Mouse (Mus musculus) MEL (cell line): ENCODE data around the gene Rrp8. TPM values are rescaled to one million over a fixed set of nuclear protein-coding genes. Genes with fewer than 3 reads are reported as not detected.

Source experiments
- DNase-seq: peaks from one replicate; pipeline ENCODE4 v3.0.0; 2011; ENCODE audit warnings: low read depth, low spot score
- H3K27ac ChIP-seq: 2 replicates; pipeline ENCODE4 v1.5.1; 2012; ENCODE audit warnings: low read depth, mild to moderate bottlenecking, control low read depth, low read length, moderate library complexity; ENCODE audit not compliant: control insufficient read depth
- H3K27me3 ChIP-seq, 2 experiments: fragments of 150-350 bp in 1 of 2; sonication (generic) in 1 of 2; 2 replicates each; pipeline ENCODE4 v1.6.1; 2012; ENCODE audit warnings: low read length in 2 of 2, mild to moderate bottlenecking in 2 of 2, improper control_type of control experiment in 1 of 2, moderate library complexity in 1 of 2; ENCODE audit not compliant: insufficient read depth in 2 of 2, control insufficient read depth in 1 of 2
- H3K36me3 ChIP-seq, 2 experiments: 2 replicates each; pipeline ENCODE4 v1.6.1; 2012 to 2014; ENCODE audit warnings: low read length in 2 of 2, improper control_type of control experiment in 1 of 2, inconsistent platforms in 1 of 2, mild to moderate bottlenecking in 1 of 2; ENCODE audit not compliant: insufficient read depth in 2 of 2, control insufficient read depth in 1 of 2
- H3K4me1 ChIP-seq, 2 experiments: fragments of 150-350 bp in 1 of 2; sonication (generic) in 1 of 2; 2 replicates each; pipeline ENCODE4 v1.6.1; 2012; ENCODE audit warnings: low read length in 2 of 2, improper control_type of control experiment in 1 of 2, mild to moderate bottlenecking in 1 of 2; ENCODE audit not compliant: insufficient read depth in 2 of 2, control insufficient read depth in 1 of 2
- H3K4me3 ChIP-seq, 2 experiments: fragments of 150-350 bp in 1 of 2; sonication (generic) in 1 of 2; 2 replicates each; pipeline ENCODE4 v1.5.1; 2012; ENCODE audit warnings: low read depth in 2 of 2, low read length in 2 of 2, mild to moderate bottlenecking in 2 of 2, moderate library complexity in 2 of 2, control low read depth in 1 of 2, improper control_type of control experiment in 1 of 2; ENCODE audit not compliant: control insufficient read depth in 1 of 2, insufficient read depth in 1 of 2
- H3K79me2 ChIP-seq: 2 replicates; pipeline ENCODE4 v1.6.1; 2012; ENCODE audit warnings: mild to moderate bottlenecking, low read length, moderate library complexity; ENCODE audit not compliant: control insufficient read depth, poor library complexity, insufficient read depth
- H3K9ac ChIP-seq: 2 replicates; pipeline ENCODE4 v1.6.1; 2012; ENCODE audit warnings: low read depth, mild to moderate bottlenecking, control low read depth, low read length, moderate library complexity; ENCODE audit not compliant: control insufficient read depth, poor library complexity, severe bottlenecking
- H3K9me3 ChIP-seq: fragments of 150-350 bp; sonication (generic); replicated peaks from 2 replicates; pipeline ENCODE4 v1.6.1; 2012; ENCODE audit warnings: mild to moderate bottlenecking, low read length, improper control_type of control experiment, moderate library complexity; ENCODE audit not compliant: insufficient read depth
- CHD1 ChIP-seq: IDR thresholded peaks from 2 replicates; pipeline ENCODE4 v1.6.1; 2012; ENCODE audit warnings: low read depth, mild to moderate bottlenecking, inconsistent platforms, low read length, improper control_type of control experiment
- CHD2 ChIP-seq: IDR thresholded peaks from 2 replicates; pipeline ENCODE4 v1.6.1; 2011; ENCODE audit warnings: low read length, improper control_type of control experiment
- E2F4 ChIP-seq: IDR thresholded peaks from 2 replicates; pipeline ENCODE4 v1.6.1; 2011; ENCODE audit warnings: low read depth, low read length, improper control_type of control experiment, borderline replicate concordance
- ELF1 ChIP-seq: IDR thresholded peaks from 2 replicates; pipeline ENCODE4 v1.6.1; 2014; ENCODE audit warnings: low read depth, mild to moderate bottlenecking, inconsistent platforms, low read length, improper control_type of control experiment, moderate library complexity
- ETS1 ChIP-seq: IDR thresholded peaks from 2 replicates; pipeline ENCODE4 v1.6.1; 2012; ENCODE audit warnings: low read depth, mild to moderate bottlenecking, inconsistent platforms, low read length, improper control_type of control experiment, moderate library complexity
- MAX ChIP-seq: IDR thresholded peaks from 2 replicates; pipeline ENCODE4 v1.6.1; 2011; ENCODE audit warnings: low read length, improper control_type of control experiment
- MXI1 ChIP-seq: IDR thresholded peaks from 2 replicates; pipeline ENCODE4 v1.6.1; 2011; ENCODE audit warnings: mild to moderate bottlenecking, low read depth, low read length, improper control_type of control experiment
- NELFE ChIP-seq: IDR thresholded peaks from 2 replicates; pipeline ENCODE4 v1.6.1; 2011; ENCODE audit warnings: low read depth, low read length, improper control_type of control experiment
- RAD21 ChIP-seq: IDR thresholded peaks from 2 replicates; pipeline ENCODE4 v1.6.1; 2011; ENCODE audit warnings: mild to moderate bottlenecking, low read depth, low read length, improper control_type of control experiment
- SIN3A ChIP-seq: IDR thresholded peaks from 2 replicates; pipeline ENCODE4 v1.6.1; 2012; ENCODE audit warnings: low read length, improper control_type of control experiment, inconsistent platforms
- ZKSCAN1 ChIP-seq: IDR thresholded peaks from 2 replicates; pipeline ENCODE4 v1.6.1; 2012; ENCODE audit warnings: low read depth, mild to moderate bottlenecking, inconsistent platforms, low read length, improper control_type of control experiment, moderate library complexity
- ZMIZ1 ChIP-seq: IDR thresholded peaks from 2 replicates; pipeline ENCODE4 v1.6.1; 2012; ENCODE audit warnings: low read depth, mild to moderate bottlenecking, inconsistent platforms, low read length, improper control_type of control experiment, moderate library complexity
- polyA plus RNA-seq, 2 experiments: library from polyadenylated mRNA; stranded (reverse) in 1 of 2; unstranded in 1 of 2; fragments of >175 nt in 1 of 2; fragments of >200 nt in 1 of 2; gene quantifications; 2 replicates each; pipeline versions ENCODE4 v1.2.1 to v1.2.4; 2012; ENCODE audit warnings: low replicate concordance in 2 of 2, low read depth in 1 of 2; ENCODE audit not compliant: insufficient read length in 2 of 2, insufficient read depth in 1 of 2, missing spikeins in 1 of 2
- total RNA-seq: library from RNA; depleted of rRNA; stranded (reverse); fragments of 300-350 nt; gene quantifications from 2 replicates; pipeline ENCODE4 v1.2.3, GENCODE M21; 2012; rRNA removed

Gene Rrp8
- total and polyA plus RNA-seq, 3 experiments, result 54.2 to 66.9 TPM; not detected in 1

DNA sequence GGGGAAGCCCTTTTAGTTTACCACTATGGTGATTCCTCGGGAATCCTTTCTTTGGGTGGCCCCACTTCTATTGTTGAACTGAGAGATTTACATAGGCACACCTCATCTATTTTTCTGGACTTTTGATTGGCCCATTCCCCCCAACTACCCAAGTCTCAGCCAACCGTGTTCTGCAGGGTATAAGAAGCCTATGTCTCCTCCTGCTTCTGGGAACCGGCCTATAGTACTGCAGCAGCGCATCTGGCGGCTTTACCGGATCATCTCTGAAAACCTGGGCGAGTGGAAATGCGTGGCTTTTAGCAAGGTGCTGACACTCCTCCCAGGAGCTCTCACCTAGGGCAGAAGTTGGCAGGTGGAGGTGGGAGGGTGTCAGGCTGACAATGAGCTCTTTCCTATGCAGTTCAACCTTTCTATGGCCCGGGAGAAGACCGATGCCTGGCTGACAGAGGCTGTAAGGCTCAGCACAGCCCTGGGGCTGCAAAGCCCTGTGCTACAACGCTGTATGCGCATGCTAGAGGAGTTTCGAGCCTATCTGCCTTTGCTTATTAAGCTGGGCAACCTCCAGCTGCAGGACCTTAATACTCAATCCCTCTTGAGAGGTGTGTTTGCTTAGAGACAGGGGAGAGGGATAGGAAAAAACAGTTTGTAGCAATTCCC lies 51.5 kb downstream of the Rrp8 start:
- Histone ChIP-seq H3K36me3 (peaks cover 0 to 1% of the 10 kb centered on the region in 2 experiments; a peak in 2 of 4 replicates), H3K9me3 (no peaks in the 10 kb centered on the region), H3K4me3 (no peak overlapping the region), H3K9ac (no peak overlapping the region), H3K27ac (no peak overlapping the region), H3K27me3 (no peaks in the 10 kb centered on the region), H3K79me2 (no peaks in the 10 kb centered on the region), H3K4me1 (peaks cover 0 to 5% of the 10 kb centered on the region in 2 experiments; a peak in 1 of 4 replicates)
- no peak for DNase-seq
- no peak for TF ChIP-seq NELFE
- no peak for TF ChIP-seq MXI1
- no peak for TF ChIP-seq E2F4
- TF ChIP-seq CHD2, result no peak
- TF ChIP-seq ZKSCAN1, result no peak
- TF ChIP-seq SIN3A, result no peak
- TF ChIP-seq ELF1, result no peak
- TF ChIP-seq CHD1, result no peak
- no peak for TF ChIP-seq RAD21
- TF ChIP-seq ZMIZ1, result no peak
- no peak for TF ChIP-seq ETS1
- TF ChIP-seq MAX, result no peak

Other genes starting within 250 kb of the Rrp8 start
- gene Smpd1, start 183.0 kb downstream of the Rrp8 start, total RNA-seq, result 17.9 and 22.2 TPM in 2 replicates
- gene Smpd1, start 183.0 kb downstream of the Rrp8 start, polyA plus RNA-seq, result 10 to 100 TPM; 32.3 to 98.7 TPM
- gene Apbb1, start 155.7 kb downstream of the Rrp8 start, total RNA-seq, result not detected in 2 replicates
- gene Apbb1, start 155.7 kb downstream of the Rrp8 start, polyA plus RNA-seq, result under 1 TPM in 1 of 2 experiments, not detected in 1; 0.13 TPM
- not detected in 2 replicates for gene Hpx, start 137.2 kb downstream of the Rrp8 start, total RNA-seq
- under 1 TPM in 1 of 2 experiments, not detected in 1; 0.14 TPM for gene Hpx, start 137.2 kb downstream of the Rrp8 start, polyA plus RNA-seq
- gene Trim3, start 103.8 kb downstream of the Rrp8 start, total RNA-seq, result 7.0 and 7.5 TPM in 2 replicates
- 10 to 100 TPM in 1 of 2 experiments, not detected in 1; 15.4 TPM for gene Trim3, start 103.8 kb downstream of the Rrp8 start, polyA plus RNA-seq
- gene Timm10b, start 97.3 kb downstream of the Rrp8 start, total RNA-seq, result 103 and 107 TPM in 2 replicates
- gene Timm10b, start 97.3 kb downstream of the Rrp8 start, polyA plus RNA-seq, result 100 to 1,000 TPM in 1 of 2 experiments, not detected in 1; 135 TPM
- 75.6 and 78.4 TPM in 2 replicates for gene Arfip2, start 97.0 kb downstream of the Rrp8 start, total RNA-seq
- 100 to 1,000 TPM in 1 of 2 experiments, not detected in 1; 108 TPM for gene Arfip2, start 97.0 kb downstream of the Rrp8 start, polyA plus RNA-seq
- gene Gm45799, start 96.8 kb downstream of the Rrp8 start, total RNA-seq, result 59.1 and 67.2 TPM in 2 replicates
- gene Gm45799, start 96.8 kb downstream of the Rrp8 start, polyA plus RNA-seq, result 100 to 1,000 TPM in 1 of 2 experiments, not detected in 1; 109 TPM
- gene Dnhd1, start 86.6 kb downstream of the Rrp8 start, total RNA-seq, result 1.5 and 1.7 TPM in 2 replicates
- gene Dnhd1, start 86.6 kb downstream of the Rrp8 start, polyA plus RNA-seq, result 1 to 10 TPM in 1 of 2 experiments, not detected in 1; 2.6 TPM
- 48.3 and 49.6 TPM in 2 replicates for gene Ilk, start 793 bp downstream of the Rrp8 start, total RNA-seq
- gene Ilk, start 793 bp downstream of the Rrp8 start, polyA plus RNA-seq, result 10 to 100 TPM in 1 of 2 experiments, not detected in 1; 76.9 TPM
- 233 and 253 TPM in 2 replicates for gene Taf10, start 7.0 kb upstream of the Rrp8 start, total RNA-seq
- 100 to 1,000 TPM in 1 of 2 experiments, not detected in 1; 350 TPM for gene Taf10, start 7.0 kb upstream of the Rrp8 start, polyA plus RNA-seq
- gene Tpp1, start 14.8 kb upstream of the Rrp8 start, total RNA-seq, result 17.5 and 17.6 TPM in 2 replicates
- gene Tpp1, start 14.8 kb upstream of the Rrp8 start, polyA plus RNA-seq, result 10 to 100 TPM in 1 of 2 experiments, not detected in 1; 45.4 TPM
- gene Dchs1, start 50.3 kb upstream of the Rrp8 start, total RNA-seq, result 0.03 and 0.08 TPM in 2 replicates
- gene Dchs1, start 50.3 kb upstream of the Rrp8 start, polyA plus RNA-seq, result under 1 TPM in 1 of 2 experiments, not detected in 1; 0.11 TPM
- gene Mrpl17, start 73.7 kb upstream of the Rrp8 start, total RNA-seq, result 198 and 230 TPM in 2 replicates
- 100 to 1,000 TPM in 1 of 2 experiments, not detected in 1; 196 TPM for gene Mrpl17, start 73.7 kb upstream of the Rrp8 start, polyA plus RNA-seq
- not detected in 2 replicates for gene Gm4070, start 216.6 kb upstream of the Rrp8 start, total RNA-seq
- gene Gm4070, start 216.6 kb upstream of the Rrp8 start, polyA plus RNA-seq, result not detected